Mouse (Mus musculus) retina, postnatal 1 day (tissue): ENCODE results near the gene Ric8b.

Experiments used
- DNase-seq: peaks from one replicate; pipeline ENCODE4 v3.0.0-alpha.2; 2012

Ric8b gene

DNA sequence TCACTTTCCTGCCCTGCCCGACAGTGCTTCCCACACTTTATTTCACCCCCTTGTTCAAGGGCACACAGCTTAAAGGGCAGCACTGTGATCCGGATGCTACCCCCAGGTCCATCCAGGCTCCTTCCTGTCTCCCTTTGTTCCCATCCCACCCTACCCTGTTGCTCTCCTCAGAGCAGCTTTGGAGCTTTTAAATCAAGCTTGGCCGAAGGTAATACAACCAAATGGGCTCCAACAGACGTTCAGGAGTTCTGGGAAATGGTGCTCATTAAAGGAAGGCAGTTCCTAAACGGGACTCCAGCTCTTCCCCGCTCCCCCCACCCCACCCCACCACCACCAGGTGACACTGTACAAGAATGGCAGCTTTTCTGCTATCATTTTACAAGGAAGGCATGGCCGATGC is 7.2 kb upstream of the Ric8b start:
- no peak for DNase-seq

DNA sequence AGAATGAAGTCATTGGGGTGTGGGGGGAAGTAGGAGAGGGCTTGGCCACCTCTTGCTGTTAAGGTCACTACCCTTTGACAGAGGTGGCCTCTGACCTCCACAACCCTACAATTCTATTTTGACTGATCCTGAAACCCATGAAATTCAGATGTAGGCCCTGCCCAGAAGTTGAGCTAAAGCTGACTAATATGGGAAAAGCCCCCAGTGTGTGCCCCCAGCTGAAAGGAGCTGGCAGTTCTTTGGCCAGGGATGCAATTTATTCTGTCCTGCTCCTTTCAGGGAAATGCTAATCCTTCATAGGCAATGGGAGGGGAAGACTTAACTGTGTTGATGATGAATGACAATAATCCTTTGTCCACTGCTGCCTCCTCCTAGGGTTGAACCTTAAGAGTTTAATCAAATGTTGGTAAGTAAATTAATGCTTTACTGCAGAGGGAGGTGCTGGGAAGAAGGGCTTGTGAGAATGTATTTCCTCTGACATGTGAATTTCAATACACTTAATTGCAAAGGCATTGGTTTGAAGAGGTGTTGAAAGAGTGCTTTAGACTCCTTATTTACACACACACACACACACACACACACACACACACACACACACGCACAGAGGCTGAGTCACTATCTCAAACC is 6.5 kb upstream of the Ric8b start:
- DNase-seq: peak; percentile 43

DNA sequence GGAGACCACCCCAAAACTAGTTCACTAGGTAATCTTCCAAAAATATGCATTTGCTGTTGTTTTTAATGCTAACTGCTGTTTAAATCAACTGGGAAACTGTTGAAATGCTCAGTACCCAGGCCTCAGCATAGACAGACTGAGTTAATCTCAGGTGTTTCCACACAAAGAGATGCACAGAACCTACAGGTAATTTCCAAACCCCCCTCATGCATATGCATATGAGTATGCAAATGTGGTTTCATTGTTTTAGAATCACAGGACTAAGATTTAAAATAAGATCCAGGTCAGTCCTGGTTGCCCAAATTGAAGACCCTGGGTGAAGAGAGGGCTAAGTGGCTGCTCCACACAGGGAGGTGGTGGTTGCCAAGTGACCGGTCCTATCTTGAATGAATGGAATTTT is 4.3 kb upstream of the Ric8b start:
- no peak for DNase-seq

DNA sequence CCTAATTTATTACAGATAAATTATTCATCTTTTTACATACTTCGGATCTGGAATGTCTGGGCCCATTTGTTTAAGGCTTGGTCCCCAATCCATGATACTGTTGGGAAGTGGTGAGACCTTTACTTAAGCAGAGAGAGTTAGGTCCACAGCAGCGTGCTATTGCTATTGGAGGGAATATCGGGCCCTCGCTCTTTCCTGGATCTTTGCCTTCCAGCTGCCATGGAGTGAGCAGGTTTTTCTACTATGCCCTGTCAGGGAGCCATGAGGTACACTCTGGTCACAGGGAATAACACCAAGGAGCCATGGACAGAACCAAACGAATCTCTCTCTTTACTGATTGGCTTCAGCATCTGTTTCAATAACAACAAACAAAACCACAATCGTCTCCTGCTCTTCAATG is 1.9 kb upstream of the Ric8b start:
- DNase-seq: no peak

DNA sequence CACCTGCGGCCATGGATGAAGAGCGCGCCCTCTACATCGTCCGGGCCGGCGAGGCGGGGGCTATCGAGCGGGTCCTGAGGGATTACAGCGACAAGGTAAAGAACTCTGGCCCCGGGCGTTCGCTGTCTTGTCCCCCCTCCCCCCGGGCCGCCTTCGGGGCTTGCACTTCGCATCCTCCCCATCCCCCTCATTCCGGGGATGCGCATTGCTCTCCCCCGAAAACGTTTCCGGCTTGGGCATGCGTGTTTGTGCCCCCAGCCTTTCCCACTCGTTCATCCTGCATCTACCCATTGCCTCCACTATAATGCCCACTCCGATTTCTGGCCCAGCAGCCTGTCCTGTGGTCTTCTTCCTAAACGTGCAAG is 297 bp downstream of the Ric8b start:
- DNase-seq: no peak

DNA sequence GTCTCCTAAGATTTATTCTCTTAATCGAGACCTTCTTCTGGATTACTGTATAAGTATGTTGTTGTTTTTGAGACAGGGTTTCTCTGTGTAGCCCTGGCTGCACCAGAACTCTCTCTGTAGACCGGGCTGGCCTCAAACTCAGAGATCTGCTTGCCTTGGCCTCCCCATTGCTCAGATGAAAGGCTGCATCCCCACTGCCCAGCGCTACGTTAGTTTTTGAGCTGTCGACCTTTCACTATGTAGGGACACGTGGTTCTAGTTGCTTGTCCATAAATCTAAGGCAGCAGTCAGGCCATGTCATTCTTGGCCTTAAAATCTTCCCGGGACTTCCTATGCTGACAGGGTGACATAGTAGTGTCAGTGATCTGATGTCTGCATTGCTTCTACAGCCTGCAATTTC is 8.9 kb downstream of the Ric8b start:
- DNase-seq: no peak

DNA sequence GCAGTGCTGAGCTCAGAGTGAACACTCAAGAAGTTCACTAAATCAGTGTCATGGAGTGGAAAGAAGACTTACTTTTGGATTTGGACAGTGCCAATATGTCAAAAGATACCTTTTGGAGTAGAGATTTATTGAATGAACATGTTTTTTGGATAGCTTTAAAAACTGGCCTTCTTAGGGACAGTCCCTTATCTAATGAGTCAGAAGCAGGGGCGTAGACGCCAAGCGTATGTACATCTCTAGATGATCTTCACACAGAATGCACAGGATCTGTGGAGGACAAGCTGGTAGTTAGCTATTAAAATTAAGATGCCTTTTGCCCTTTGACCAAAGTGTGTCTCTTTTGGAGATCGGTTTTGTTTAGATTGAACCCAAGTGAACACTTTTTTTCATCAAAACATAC is 9.5 kb downstream of the Ric8b start:
- DNase-seq: no peak

DNA sequence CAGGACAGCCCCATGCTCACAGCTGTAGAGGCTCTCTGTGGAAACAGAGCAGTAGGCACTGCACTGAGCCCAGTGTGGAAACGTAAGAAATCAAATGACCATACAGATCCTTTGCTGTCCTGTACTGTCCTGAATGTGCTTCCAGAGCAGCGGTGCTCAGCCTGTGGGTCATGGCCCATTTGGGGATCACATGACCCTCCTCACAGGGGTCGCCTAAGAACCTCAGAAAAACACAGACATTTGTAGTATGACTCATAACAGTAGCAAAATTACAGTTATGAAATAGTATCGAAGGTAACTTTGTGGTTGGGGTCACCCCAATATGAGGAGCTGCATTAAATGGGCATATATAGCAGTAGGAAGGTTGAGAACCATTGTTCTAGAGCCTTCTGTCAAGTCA is 11.0 kb downstream of the Ric8b start:
- DNase-seq: no peak

DNA sequence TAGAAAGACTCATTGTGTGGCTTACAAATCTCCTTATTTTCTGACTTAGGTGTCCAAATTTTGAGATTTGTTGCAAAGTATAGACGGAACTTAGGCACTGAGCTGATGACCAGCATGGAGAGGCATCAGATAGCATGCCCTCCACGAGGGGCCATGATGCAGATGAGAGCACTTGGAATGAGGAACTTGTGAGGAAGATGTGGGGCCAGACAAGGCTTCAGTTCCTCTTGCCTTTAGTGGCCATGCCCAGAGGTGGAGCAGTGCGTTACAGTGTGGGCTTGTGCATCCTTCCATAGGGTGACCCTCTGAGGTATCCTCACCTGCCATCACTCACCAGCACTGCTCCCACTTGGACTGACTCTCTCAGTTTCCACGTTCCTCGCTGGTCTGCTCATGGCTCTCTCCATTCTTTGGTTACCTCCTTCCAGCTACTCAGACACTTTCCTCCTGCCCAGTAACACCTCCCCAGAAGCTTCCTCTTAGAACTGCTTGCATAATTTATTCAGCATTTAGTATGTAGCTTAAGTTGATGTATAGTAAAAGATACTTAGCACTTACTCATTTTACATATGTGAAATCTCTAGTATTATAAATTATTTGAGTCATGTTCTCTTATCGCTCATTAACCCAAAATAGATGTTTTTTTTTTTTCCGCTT is 18.3 kb downstream of the Ric8b start:
- DNase-seq: no peak

DNA sequence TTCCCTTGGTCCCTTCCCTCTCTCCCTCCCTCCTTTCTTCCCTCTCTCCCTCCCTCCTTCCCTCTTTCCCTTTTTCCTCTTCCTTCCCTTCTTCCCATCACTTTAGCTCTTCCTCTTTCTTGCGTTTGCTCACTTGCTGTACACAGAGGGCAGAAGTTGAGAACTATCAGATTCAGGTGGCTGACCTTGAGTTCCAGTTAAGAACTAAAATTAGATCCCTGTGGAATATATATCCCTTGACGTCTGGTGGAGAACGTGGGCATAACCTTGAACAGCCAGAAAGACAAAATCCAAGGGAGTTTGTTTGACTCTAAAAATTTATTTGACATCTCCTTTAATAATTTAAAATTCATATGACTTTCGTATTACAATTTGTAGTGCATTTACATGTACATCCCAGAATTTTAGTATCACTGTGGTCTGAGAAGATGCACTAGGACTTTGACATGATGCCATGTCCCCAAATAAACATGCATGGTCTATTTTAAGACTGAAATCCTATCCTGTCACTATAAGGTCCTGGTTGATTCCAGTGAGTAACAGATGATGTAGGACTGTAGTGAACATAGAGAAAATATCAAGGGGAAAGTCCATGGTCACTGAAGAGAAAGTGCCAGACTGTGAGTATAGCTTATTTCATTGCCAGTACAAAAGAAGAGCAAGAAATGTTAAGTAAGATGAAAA is 19.6 kb downstream of the Ric8b start:
- DNase-seq: no peak

DNA sequence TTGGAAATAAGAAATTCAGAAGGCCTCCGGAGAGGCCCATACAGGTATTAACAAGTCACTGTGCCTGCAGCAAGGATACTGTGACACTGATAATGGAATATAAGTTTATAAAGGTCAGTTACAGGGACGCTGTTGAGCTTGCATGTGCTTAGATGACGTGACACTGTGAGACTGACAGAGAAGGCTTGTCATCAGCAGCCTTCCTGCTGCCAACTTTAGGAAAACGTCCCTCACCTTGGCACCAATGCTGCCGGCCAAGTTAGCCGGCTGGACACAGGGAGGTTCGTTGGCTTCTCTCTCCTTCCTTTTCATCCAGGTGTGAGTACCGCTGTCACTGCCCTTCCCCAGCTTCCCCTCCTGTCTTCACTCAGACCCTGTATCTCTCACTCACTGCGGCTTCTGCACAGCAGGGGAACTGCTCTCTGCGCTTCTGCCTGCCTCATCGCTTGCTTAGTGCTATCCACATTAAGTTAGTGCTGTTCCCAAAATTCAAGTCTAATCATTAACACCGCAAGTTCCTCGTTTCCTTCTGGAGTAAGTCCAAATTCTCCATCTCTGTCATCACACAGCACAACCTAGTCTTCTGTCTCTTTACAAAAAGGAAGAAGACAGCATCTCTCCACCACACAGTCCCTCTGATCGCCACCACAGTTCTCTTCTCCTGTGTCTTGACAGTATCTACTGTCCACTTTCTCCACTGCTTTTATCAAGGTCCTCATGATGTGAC is 20.8 kb downstream of the Ric8b start:
- DNase-seq: no peak

DNA sequence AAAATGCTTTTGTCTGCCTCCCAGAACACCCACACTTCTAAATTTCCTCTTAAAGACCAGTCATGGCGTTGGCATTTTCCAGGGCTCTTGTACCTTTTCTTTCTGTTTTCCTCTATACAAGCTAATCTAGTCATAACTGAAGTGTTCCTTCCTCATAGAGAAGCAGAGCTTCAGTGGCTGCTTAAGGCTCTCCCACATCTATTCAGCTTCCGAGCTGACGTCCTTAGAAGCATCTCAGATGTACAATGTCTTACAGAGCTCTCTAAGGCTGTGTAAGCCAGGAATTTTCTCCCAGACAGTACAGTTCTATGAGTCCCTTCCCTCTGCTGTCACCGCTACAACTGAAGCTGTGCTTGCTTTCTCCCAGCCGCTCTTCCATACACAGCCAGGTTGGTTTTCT is 21.5 kb downstream of the Ric8b start:
- no peak for DNase-seq

DNA sequence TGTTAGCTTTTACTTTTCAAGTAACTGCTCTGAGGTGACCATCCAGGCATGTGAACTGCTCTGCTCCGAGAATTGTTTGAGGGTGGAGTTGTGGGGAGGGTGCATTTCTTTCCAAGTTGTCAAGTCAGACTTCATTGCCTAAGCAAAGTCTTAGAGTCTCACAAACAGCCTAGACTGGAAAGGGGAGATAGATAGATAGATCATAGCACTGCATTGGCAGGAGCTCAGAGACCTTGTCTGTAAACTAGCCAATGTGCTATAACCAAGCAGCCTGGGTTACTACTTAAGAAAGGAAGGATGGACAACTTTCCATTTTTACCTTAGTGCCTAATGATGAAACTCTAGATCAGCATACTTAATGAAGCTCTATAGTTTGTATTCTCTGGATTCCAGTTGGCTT is 22.9 kb downstream of the Ric8b start:
- DNase-seq: no peak

DNA sequence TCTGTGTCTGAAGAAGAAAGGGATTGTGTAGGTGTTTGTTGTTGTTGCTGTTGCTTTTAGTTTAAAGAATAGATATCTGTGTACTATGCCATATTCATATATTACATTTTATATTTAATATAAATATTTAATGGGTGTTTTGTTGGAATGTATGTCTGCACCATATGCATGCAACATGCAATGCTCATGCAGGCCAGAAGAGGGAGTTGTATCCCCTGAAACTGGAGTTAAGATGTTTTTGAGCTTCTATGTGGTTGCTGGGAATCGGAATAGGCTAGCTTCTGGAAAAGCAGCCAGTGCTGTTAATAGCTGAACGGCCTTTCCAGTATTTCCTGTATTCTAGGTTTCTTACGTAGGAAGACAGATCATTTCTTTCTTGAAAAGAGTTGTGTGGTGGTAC is 28.3 kb downstream of the Ric8b start:
- no peak for DNase-seq

DNA sequence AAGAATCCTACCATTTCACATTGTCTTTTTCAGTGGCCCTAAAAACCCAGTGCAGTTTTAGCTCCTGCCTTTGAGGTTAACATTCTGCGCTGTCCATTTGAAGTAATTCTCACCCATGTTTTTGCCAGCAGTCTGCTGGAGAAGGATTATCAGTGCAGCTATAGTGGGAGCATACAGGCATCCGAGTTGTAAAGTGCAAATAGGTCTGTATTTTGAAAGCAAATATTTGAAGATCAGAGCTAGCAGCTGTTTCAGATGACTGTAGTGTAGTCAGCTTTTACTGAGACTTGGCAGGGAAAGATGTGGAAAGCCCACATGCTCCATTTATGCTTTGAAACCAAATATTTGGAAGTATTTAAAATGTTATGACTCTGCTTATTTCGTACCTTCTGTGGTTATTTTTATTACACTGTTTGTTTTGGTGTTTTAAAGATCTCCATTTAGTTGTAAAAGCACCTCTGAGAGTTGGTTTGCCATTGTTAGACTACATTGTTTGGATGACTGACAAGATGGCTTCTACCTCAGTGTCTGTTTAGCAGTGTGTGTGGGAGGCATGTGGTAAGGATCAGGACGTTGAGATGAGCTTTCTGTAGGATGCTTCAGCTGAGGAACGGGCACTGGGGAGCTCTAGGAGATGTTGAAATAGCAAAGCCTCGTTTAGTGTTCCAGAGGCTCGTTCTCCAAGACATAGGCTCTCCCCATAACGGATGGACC is 31.7 kb downstream of the Ric8b start:
- DNase-seq: no peak

DNA sequence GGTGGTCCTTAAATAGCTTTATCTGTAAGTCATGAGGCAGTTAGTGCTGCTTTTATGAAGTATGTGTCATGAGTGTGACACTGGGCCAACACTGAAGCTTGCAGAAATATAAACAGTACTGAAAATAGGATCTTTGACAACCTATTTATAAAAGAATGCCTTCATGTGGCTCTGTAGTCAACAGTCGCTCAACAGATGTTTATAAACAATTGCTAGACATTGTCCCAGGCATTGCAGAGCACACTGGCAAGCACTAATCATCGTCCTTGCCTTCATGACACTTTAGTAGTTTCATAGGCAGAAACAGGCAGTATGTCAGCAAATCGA is 32.2 kb downstream of the Ric8b start:
- no peak for DNase-seq

DNA sequence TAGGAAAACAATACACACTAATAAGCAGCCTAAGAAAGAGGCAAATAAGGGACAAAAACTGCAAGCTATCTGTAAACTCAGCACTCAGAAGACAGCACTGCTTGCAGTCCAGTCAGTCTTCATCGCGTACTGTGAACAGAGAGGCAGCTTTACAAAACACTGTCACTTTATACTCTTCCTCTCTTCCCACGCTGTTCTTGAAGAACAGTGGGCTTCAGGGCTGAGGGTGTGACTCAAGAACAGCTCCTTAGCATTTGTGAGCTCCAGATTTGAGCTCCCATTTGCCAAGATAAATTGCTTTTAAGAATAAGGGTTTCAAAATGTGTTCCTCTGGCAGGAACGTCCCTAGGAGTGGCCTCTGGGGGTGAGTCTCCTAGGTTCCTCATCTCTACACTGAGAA is 33.0 kb downstream of the Ric8b start:
- no peak for DNase-seq

DNA sequence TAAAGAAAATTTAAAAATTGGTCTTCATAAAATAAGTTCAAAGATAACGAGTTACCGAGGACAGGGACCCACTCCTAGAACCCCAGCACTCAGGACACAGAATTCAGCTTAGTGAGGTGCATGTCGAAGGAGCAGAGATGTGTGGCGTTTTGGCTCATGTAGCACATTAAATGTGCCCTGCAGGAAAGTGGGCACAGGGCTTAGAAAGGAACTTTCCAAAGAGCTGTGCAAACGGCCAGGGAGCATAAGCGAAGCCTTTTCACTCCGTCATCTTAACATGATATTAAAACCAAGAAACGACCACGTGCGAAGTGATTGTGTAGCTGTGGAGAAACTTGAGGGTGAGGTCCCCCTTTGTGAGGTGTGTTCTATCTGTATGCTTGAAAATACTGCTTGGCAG is 36.8 kb downstream of the Ric8b start:
- DNase-seq: no peak

DNA sequence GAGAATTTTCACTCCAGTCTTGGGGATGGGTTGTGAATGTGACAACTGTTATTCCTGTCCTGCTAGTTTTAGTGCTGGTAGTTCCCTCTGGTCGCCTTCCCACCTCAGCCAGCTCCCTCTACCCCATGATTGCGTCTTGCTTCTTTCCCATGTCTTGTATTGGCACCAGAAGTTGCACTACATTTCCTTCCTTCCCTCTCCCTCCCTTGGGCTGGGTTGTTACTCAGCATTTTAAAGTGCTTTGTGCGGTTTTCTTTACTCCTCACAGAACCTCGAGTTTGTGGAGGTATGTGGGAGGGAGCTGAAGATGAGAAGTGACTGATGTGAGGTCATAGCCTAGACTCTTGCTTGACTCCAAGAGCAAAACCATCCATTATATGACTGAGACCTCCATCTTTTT is 38.8 kb downstream of the Ric8b start:
- DNase-seq: no peak

DNA sequence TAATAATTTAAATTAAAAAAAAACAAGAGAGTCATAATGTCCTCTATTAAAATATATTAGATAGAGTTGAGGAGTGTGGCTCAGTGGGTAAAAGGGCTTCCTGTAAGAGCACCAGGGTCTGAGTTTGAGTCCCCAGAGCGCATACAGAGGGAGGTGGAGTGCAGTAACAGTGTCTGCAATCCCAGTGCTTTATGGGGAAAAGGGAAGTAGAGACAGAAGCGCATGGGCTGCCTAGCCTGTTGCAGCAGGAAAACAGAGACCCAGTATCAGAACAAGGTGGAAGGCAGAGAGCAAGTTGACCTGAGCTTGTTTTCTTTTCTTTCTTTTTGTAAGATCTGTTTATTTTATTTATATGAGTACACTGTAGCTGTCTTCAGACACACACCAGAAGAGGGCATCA is 41.2 kb downstream of the Ric8b start:
- no peak for DNase-seq

DNA sequence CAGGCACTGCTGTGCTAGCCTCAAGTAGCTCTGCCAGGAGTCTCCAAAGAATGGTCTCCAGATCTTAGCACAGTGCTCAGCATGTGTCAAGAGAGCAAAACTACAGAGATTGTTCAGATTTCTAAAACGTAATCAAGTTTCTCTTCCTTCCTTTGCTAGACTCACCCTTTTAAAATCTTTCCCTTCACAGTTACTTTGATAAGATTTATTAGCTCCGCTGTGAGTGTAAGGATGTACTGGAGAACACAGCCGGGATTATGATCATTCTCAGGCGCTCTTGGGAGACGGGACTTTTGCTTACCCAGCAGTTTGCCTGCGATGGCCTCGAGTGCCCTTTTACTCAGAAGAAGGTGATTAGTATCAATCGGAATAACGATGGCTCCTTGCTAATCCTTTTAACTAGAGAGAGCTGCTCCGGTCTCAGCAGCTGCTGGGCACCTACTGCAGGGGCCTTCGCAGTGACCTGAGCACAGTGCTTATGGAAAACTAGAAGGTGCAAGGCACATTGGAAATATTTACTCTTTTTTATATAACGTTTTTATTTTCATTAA is 43.0 kb downstream of the Ric8b start:
- peak; percentile 68 for DNase-seq

DNA sequence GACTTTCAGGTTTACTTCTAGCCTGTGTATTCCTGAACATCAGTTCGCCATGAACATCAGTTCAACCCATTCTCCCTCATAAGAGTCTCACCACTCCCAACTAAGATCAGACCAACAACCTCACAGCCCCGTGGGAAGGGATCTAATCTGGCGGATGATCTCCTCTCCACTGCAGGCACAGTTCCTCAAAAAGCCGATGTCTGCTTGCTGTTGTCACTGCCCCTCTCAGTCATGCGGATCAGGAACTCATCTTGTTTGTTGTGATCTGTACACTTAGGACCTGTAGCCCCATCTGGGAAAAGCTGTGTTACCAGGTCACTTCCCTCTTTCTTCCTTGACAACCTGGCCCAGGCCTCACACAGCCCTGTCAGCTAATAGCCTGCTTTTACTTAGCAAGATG is 45.7 kb downstream of the Ric8b start:
- DNase-seq: no peak

DNA sequence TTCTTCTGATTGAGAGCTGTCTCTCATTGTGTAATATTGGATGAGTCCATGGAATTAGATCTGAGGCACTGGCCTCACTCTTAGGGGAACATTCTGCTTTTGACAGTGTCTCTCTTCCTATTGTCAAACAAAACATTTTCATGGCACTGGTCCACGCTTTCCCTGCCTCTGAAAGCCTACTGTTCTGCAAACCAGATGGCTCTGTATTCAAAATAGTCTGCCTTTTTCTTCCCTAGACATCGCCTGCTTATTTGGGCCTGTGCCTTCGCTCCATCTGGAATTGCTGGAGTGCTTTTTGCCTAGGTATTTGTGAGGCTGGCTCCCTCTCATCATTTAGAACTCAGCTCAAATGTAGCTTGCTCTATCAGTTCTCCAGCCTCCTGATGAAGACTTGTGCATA is 46.3 kb downstream of the Ric8b start:
- DNase-seq: no peak
